14 mouse cellular contexts compared by ENCODE assay signal in the genomic region with DNA sequence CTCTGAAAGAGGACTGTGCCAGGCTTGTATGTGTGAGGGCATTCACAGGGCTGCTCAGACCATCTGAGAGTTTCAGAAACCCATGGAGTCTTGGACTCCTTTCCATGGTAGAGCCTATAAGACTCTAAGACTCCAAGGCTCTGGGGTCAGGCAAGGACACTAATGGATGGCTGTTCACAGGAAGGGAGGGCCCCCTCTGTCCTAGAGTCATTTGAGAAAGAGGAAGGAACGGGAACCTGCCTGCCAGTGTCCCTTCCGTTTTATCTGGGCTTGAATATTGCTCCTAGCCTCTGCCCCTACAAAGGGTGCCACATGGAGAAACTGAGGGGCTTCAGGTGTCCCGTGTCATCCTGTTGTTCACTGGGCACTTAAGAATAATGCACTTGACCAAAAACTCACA. TPM values are rescaled to one million over a fixed set of nuclear protein-coding genes. Genes with fewer than 3 reads are reported as not detected.
A peak's percentile ranks its signal among the peaks of the same experiment; 100 is the strongest.
DNase-seq lines count a peak whose midpoint lies in the region; TF ChIP-seq lines count a peak whose summit lies in the region.
"Had no signal": no experiment of that assay in that cellular context is flagged by ENCODE, and none has a peak within 500 bp of the region (broad histone marks: within the 10 kb centered on the region; RNA-seq: fewer than 3 reads in every experiment).

No protein-coding gene starts in this region.

- WGBS in heart, embryonic 10.5 days: 62% methylated on average over 3 of the region's 3 CpGs
- WGBS in lung, adult 2 months: 37% methylated on average over 3 of the region's 3 CpGs
- 83% methylated on average over 3 of the region's 3 CpGs for WGBS in hindbrain, embryonic 10.5 days

- intact Hi-C loops in heart, postnatal 25 days (cut with DNase I): no loop called here

- no peak for TF ChIP-seq CTCF in lung, adult 2 months (IDR thresholded peaks at IDR 0.05; ENCODE audit: insufficient read depth, low read length)

- no peaks in the 10 kb centered on the region for H3K9me3 ChIP-seq in heart, embryonic 10.5 days
- H3K9me3 ChIP-seq in hindbrain, embryonic 10.5 days: no peaks in the 10 kb centered on the region
- H3K9me3 ChIP-seq: embryonic facial prominence, embryonic 10.5 days; limb, embryonic 13.5 days; midbrain, embryonic 15.5 days had no signal

- H3K4me3 ChIP-seq in heart, embryonic 10.5 days: no peak overlapping the region
- H3K4me3 ChIP-seq in lung, adult 2 months (replicated peaks; ENCODE audit: extremely low read depth, low read depth, low read length): no peak overlapping the region
- H3K4me3 ChIP-seq in hindbrain, embryonic 10.5 days: no peak overlapping the region
- H3K4me3 ChIP-seq: embryonic facial prominence, embryonic 10.5 days; erythroblast, embryonic 14.5 days; limb, embryonic 13.5 days; midbrain, embryonic 15.5 days had no signal

- H3K4me1 ChIP-seq in heart, embryonic 10.5 days: peaks cover 17% of the 10 kb centered on the region
- H3K4me1 ChIP-seq in lung, adult 2 months (ENCODE audit: control insufficient read depth, insufficient read depth, low read length): peaks cover 12% of the 10 kb centered on the region
- no peaks in the 10 kb centered on the region for H3K4me1 ChIP-seq in hindbrain, embryonic 10.5 days (replicated peaks)
- H3K4me1 ChIP-seq: embryonic facial prominence, embryonic 10.5 days; limb, embryonic 13.5 days; midbrain, embryonic 15.5 days had no signal

- H3K36me3 ChIP-seq in heart, embryonic 10.5 days: no peaks in the 10 kb centered on the region; the same call in 1 of the 2 replicates
- H3K36me3 ChIP-seq in hindbrain, embryonic 10.5 days: no peaks in the 10 kb centered on the region
- H3K36me3 ChIP-seq: embryonic facial prominence, embryonic 10.5 days; midbrain, embryonic 15.5 days had no signal

- no peak for TF ChIP-seq POLR2A in lung, adult 2 months (IDR thresholded peaks at IDR 0.05; ENCODE audit: borderline replicate concordance, extremely low read depth, low read depth, low read length)

- no peak overlapping the region for H3K27ac ChIP-seq in heart, embryonic 10.5 days
- no peak overlapping the region for H3K27ac ChIP-seq in hindbrain, embryonic 10.5 days
- H3K27ac ChIP-seq: embryonic facial prominence, embryonic 10.5 days; limb, embryonic 13.5 days; midbrain, embryonic 15.5 days had no signal

- DNase-seq in heart, embryonic 10.5 days (ENCODE audit: low spot score): peak; percentile 58
- no peak for DNase-seq in heart, postnatal 25 days (ENCODE audit: low spot score)
- peak; percentile 40 to 60 for DNase-seq in lung, adult 18-20 months
- DNase-seq in lung, adult 2 months: no peak
- DNase-seq in lung, postnatal 10 days: peak; percentile 53
- no peak for DNase-seq in T-cell, adult 2 months (ENCODE audit: low spot score)
- DNase-seq in hindbrain, embryonic 10.5 days (ENCODE audit: low spot score): no peak
- DNase-seq: adrenal gland, adult 8-10 months; cerebellum, postnatal 10 days; kidney, adult 18-20 months had no signal

- 0 out of 2 replicates have a peak, but pooled peaks cover under 1% of the 10 kb centered on the region for H3K27me3 ChIP-seq in heart, embryonic 10.5 days (ENCODE audit: insufficient read depth, poor library complexity, severe bottlenecking)
- no peaks in the 10 kb centered on the region for H3K27me3 ChIP-seq in hindbrain, embryonic 10.5 days (ENCODE audit: insufficient read depth, poor library complexity, severe bottlenecking)
- H3K27me3 ChIP-seq: limb, embryonic 13.5 days; midbrain, embryonic 15.5 days had no signal

RNA-seq across cellular contexts. Expression of gene Nod1, which starts 38.5 kb away (rescaled TPM):
- polyA plus RNA-seq in heart, embryonic 10.5 days (2016; fragmentation: Nextera tagmentation; extraction: Ambion mirVana): 3.6 and 3.8 TPM in 2 replicates
- total RNA-seq in heart, postnatal 25 days (2021): 10 to 100 TPM; 17.1 to 19.6 TPM
- 66.0 and 85.2 TPM in 2 replicates for polyA plus RNA-seq in lung, adult 2 months (2012; rRNA removed)
- polyA plus RNA-seq in hindbrain, embryonic 10.5 days (2016; fragmentation: Nextera tagmentation; extraction: Ambion mirVana): 1.7 and 2.7 TPM in 2 replicates

RNA-seq across cellular contexts. Expression of gene Ggct, which starts 58.9 kb away (rescaled TPM):
- 8.1 and 8.3 TPM in 2 replicates for polyA plus RNA-seq in heart, embryonic 10.5 days (2016; fragmentation: Nextera tagmentation; extraction: Ambion mirVana)
- total RNA-seq in heart, postnatal 25 days (2021): 10 to 100 TPM; 21.8 to 26.1 TPM
- polyA plus RNA-seq in lung, adult 2 months (2012; rRNA removed): 1.4 and 2.4 TPM in 2 replicates
- polyA plus RNA-seq in hindbrain, embryonic 10.5 days (2016; fragmentation: Nextera tagmentation; extraction: Ambion mirVana): 11.1 and 13.6 TPM in 2 replicates

Comparison
In these comparisons a context has a peak if more than half of its experiments do, and no peak if none do; other contexts are left out.
1. DNase-seq: peak in heart, embryonic 10.5 days (single experiment), lung, adult 18-20 months (2 of 2) and lung, postnatal 10 days (single experiment); none in heart, postnatal 25 days (single experiment), lung, adult 2 months (single experiment), T-cell, adult 2 months (single experiment) and hindbrain, embryonic 10.5 days (single experiment).
2. RNA of gene Nod1, which starts 38.5 kb away (polyA plus RNA-seq): 66.0 to 85.2 TPM in lung, adult 2 months; 3.6 to 3.8 TPM in heart, embryonic 10.5 days and 1.7 to 2.7 TPM in hindbrain, embryonic 10.5 days; every median in the first group is over 10 times any median in the second.